Mouse (Mus musculus) stomach, embryonic 16.5 days (tissue): Measurements from ENCODE around the gene Olfr462. TPM values are rescaled to one million over a fixed set of nuclear protein-coding genes. Genes with fewer than 3 reads are reported as not detected.
"Not testable (repeated sequence)": the region's sequence is repeated elsewhere in the genome, so short reads cannot be mapped to it uniquely, and the experiment has no call there.

Experiments
- ATAC-seq: fragments of 200-750 bp; cut with Nextera tagmentation; 2 replicates; pipeline ENCODE4 v1.8.0; 2017; ENCODE audit warnings: moderate number of reproducible peaks, moderate TSS enrichment; ENCODE audit not compliant: insufficient read depth, low FRiP score
- H3K27ac ChIP-seq: fragments of 300-500 bp; sonication (generic); 2 replicates; pipeline ENCODE4 v1.5.1; 2014; ENCODE audit warnings: low read length
- H3K27me3 ChIP-seq: fragments of 300-500 bp; sonication (generic); 2 replicates; pipeline ENCODE4 v1.6.1; 2014; ENCODE audit warnings: low read length, control low read depth, mixed read lengths; ENCODE audit not compliant: control insufficient read depth, insufficient read depth
- H3K36me3 ChIP-seq: fragments of 300-500 bp; sonication (generic); 2 replicates; pipeline ENCODE4 v1.6.1; 2014; ENCODE audit warnings: low read length; ENCODE audit not compliant: control insufficient read depth, insufficient read depth
- H3K4me1 ChIP-seq: fragments of 300-500 bp; sonication (generic); 2 replicates; pipeline ENCODE4 v1.6.1; 2014; ENCODE audit warnings: low read length, control low read depth, mixed read lengths; ENCODE audit not compliant: control insufficient read depth, insufficient read depth
- H3K4me2 ChIP-seq: fragments of 300-500 bp; sonication (generic); 2 replicates; pipeline ENCODE4 v1.6.1; 2014; ENCODE audit warnings: low read depth, low read length, mixed read lengths
- H3K4me3 ChIP-seq: fragments of 300-500 bp; sonication (generic); replicated peaks from 2 replicates; pipeline ENCODE4 v1.5.1; 2014; ENCODE audit warnings: mild to moderate bottlenecking, low read length
- H3K9ac ChIP-seq: fragments of 300-500 bp; sonication (generic); 2 replicates; pipeline ENCODE4 v1.6.1; 2014; ENCODE audit warnings: low read length
- H3K9me3 ChIP-seq: fragments of 300-500 bp; sonication (generic); replicated peaks from 2 replicates; pipeline ENCODE4 v1.6.1; 2016; ENCODE audit warnings: low read length, control low read depth; ENCODE audit not compliant: control insufficient read depth
- WGBS: fragments of 180-500 bp; shearing (Covaris S2); extraction: QIAGEN DNeasy Blood & Tissue Kit; methylation state at CpG from one replicate; pipeline ENCODE4 v1.1.7; 2014; 5-methylcytosine and 5-hydroxymethylcytosine counted together
- polyA plus RNA-seq: library from polyadenylated mRNA; unstranded; fragments of >200 nt; fragmentation: Nextera tagmentation; extraction: Ambion mirVana; gene quantifications from 2 replicates; pipeline ENCODE4 v1.2.1, GENCODE M21; 2015

Olfr462 gene
- polyA plus RNA-seq, 1 experiment from 2014 or later: not detected

DNA sequence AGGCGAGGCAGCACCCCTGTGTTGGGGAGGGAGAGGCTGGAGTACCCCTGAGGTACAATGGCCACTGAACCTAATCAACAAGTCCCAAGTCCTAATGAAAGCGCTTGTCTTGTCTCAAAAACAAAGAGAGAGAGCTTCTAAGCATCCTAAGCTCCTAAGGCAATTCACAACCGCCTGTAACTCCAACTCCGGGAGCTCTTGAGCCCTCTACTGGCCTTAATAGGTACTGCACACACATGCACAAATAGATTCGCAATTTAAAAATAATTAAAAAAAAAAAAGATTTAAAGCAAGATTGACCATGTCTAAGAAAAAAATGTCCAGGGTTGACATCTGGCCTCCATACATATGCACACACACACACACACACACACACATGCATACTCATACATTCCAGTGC is 8.6 kb downstream of the Olfr462 start:
- H3K4me3 ChIP-seq: no peak overlapping the region
- H3K9me3 ChIP-seq: 0 out of 2 replicates have a peak, but pooled peaks cover 4% of the 10 kb centered on the region
- no peak for ATAC-seq
- H3K27me3 ChIP-seq: no peaks in the 10 kb centered on the region
- H3K36me3 ChIP-seq: no peaks in the 10 kb centered on the region
- no peak overlapping the region for H3K27ac ChIP-seq
- WGBS: 38% methylated on average over 5 of the region's 5 CpGs
- H3K4me1 ChIP-seq: no peaks in the 10 kb centered on the region
- no peak overlapping the region for H3K4me2 ChIP-seq
- H3K9ac ChIP-seq: no peak overlapping the region

DNA sequence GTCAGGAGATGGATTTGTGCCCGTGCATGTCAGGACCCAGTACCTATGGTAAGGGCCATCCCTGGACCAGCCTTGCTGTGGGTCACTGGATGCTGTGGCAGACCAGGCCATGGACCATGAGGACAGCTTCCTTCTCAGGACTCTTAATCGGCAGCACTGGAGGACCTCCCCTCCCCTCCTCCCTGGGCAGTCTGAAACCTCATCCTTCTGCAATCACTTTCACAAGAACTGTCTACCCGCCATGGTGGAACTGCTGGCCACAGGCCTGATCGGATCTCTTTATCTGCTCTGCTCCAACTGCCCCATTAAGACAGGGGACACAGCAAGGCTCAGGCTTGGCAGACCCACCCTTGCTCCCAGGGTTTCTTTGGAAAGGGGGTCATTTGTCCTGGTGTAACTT is 10.4 kb downstream of the Olfr462 start:
- H3K9me3 ChIP-seq: 0 out of 2 replicates have a peak, but pooled peaks cover 4% of the 10 kb centered on the region
- no peak overlapping the region for H3K4me3 ChIP-seq
- 65% methylated on average over 4 of the region's 4 CpGs for WGBS
- no peak overlapping the region for H3K9ac ChIP-seq
- no peaks in the 10 kb centered on the region for H3K4me1 ChIP-seq
- H3K36me3 ChIP-seq: no peaks in the 10 kb centered on the region
- H3K27ac ChIP-seq: no peak overlapping the region
- no peaks in the 10 kb centered on the region for H3K27me3 ChIP-seq
- no peak overlapping the region for H3K4me2 ChIP-seq
- no peak for ATAC-seq

DNA sequence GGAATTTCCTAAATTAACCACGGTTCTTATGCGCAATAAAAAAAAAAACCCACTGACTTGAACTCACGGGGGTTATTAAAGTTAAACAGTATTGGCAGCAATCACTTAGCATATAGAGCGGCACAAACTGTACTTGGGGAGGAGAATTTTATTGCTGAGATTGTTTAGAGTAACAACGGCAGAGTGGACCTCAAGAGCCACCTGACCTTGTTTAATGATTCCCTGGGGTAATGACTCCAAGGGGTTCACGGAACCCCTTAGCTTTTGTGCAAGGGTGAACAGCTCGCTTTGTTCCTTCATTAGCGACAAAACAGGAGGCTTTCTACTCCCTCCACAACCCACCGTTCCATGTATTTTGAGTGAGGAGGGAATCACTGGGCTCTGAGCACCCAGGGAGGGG is 12.2 kb downstream of the Olfr462 start:
- H3K36me3 ChIP-seq: no peaks in the 10 kb centered on the region
- no peak overlapping the region for H3K4me3 ChIP-seq
- ATAC-seq: no peak
- no peaks in the 10 kb centered on the region for H3K4me1 ChIP-seq
- WGBS: 74% methylated on average over 9 of the region's 9 CpGs
- no peaks in the 10 kb centered on the region for H3K27me3 ChIP-seq
- H3K9ac ChIP-seq: no peak overlapping the region
- H3K9me3 ChIP-seq: 0 out of 2 replicates have a peak, but pooled peaks cover 4% of the 10 kb centered on the region
- H3K27ac ChIP-seq: no peak overlapping the region
- H3K4me2 ChIP-seq: no peak overlapping the region

DNA sequence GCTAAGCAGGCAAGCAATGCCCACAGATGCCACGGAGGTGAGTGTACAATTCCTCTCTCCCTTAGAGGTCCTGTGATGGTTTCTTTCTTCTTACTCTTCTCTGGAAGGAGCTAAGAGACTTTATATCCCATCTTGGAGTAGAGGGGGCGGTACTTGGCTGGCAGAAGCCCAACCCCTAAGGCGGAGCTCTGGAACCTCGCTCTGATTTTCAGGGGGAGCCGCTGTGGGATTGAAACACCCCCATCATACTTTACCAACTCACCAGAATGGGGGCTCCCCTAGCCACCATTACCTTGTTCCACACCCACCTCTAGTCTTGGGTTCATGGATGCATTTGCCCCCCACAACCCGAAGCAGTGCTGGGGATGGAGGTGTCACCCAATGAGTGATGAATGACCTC is 16.6 kb downstream of the Olfr462 start, which contains the start of gene Epx:
Epx (minus strand) TSS at position 101 of the 400 bp plus-strand sequence.
- WGBS: 71% methylated on average over 6 of the region's 6 CpGs
- ATAC-seq: no peak
- H3K36me3 ChIP-seq: no peaks in the 10 kb centered on the region

DNA sequence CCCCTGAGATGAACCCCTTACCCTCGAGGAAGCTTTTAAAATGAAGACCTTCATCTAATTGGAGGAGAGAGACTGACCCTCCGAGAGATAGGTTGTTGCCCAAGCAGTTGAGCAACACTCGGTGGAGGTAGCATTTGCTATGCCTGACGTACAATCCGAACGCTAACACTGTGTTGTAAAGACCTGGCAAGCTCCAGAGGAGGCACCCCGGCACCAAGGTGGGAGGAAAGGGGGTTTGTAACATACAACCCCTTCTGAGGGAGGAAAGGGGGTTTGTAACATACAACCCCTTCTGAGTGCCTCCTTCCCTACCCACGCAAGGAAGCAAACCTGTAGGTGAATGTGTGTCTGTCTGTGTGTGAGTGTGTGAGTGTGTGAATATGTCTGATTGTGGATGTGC is 20.3 kb downstream of the Olfr462 start:
- no peaks in the 10 kb centered on the region for H3K27me3 ChIP-seq
- no peak for ATAC-seq
- H3K36me3 ChIP-seq: no peaks in the 10 kb centered on the region
- H3K9me3 ChIP-seq: no peaks in the 10 kb centered on the region
- H3K4me1 ChIP-seq: no peaks in the 10 kb centered on the region
- no peak overlapping the region for H3K4me3 ChIP-seq
- WGBS: 44% methylated on average over 8 of the region's 8 CpGs
- no peak overlapping the region for H3K9ac ChIP-seq
- H3K27ac ChIP-seq: no peak overlapping the region
- no peak overlapping the region for H3K4me2 ChIP-seq

More for the DNA sequence above, 16.6 kb downstream of the Olfr462 start, which contains the start of gene Epx:
- Histone ChIP-seq H3K27ac (no peak within 1 kb of the TSS), H3K27me3 (no peaks in the 10 kb centered on the region), H3K4me1 (no peaks in the 10 kb centered on the region), H3K9ac (no peak within 1 kb of the TSS), H3K4me2 (no peak within 1 kb of the TSS), H3K9me3 (no peaks in the 10 kb centered on the region), H3K4me3 (no peak within 1 kb of the TSS)

DNA sequence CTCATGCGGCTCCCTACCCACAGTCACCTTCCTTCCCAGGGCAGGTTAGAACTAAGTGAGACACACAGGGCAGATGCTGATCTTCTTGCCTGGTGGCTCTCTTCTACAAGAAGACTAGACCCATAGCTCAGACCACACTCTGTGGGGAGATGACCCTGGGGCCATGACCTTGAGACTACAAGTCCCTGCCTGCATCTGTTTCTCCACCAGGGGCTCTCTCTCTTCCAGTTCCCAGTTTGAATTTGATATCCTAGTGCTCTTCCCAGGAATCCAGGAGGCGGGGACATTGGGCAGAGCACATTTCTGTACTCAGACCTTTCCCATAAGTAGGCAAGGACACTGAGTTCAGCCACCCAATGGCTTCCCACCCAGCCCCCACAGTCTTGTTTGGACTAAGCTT is 22.0 kb downstream of the Olfr462 start:
- WGBS: 72% methylated on average over 2 of the region's 2 CpGs
- Histone ChIP-seq H3K4me2 (no peak overlapping the region), H3K4me1 (no peaks in the 10 kb centered on the region), H3K9me3 (no peaks in the 10 kb centered on the region), H3K27me3 (no peaks in the 10 kb centered on the region), H3K4me3 (no peak overlapping the region), H3K27ac (no peak overlapping the region), H3K36me3 (no peaks in the 10 kb centered on the region), H3K9ac (no peak overlapping the region)
- ATAC-seq: no peak

DNA sequence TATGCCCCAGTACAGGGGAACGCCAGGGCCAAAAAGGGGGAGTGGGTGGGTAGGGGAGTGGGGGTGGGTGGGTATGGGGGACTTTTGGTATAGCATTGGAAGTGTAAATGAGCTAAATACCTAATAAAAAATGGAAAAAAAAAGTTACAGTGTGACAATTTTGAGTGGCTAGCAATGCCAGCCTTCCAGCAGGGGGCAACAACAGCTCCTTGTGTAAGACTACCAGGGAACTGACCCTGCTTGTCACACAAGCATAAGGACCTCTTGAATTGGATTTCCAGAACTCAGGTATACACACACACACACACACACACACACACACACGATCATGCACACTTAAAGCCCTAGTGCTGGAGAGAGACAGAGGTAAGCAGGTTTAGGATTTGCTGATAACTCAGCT is 25.2 kb downstream of the Olfr462 start:
- H3K4me3 ChIP-seq, ATAC-seq, H3K4me2 ChIP-seq, H3K27ac ChIP-seq, H3K36me3 ChIP-seq, H3K9ac ChIP-seq, H3K4me1 ChIP-seq, H3K27me3 ChIP-seq, H3K9me3 ChIP-seq: not testable (repeated sequence)
- WGBS: 84% methylated on average over 1 of the region's 2 CpGs

DNA sequence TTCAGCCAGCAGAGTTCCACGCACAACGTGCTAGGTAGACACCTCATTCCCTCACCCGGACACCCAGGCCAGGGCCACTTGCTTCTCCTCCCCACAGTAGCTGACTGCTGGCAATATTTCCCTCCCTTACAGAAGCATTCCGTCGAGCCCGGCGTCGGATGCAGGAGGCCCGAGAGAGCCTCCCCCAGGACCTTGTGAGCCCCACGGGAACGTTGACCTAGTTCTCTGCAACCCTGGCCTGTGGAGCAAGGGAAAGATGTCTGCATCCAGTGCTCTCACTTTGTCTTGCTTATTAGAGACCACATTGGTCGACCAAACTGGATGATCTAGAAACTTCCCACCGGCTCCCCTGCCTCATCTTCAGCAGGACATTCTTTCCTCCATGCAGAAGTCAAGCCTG is 29.3 kb downstream of the Olfr462 start:
- H3K4me3 ChIP-seq: no peak overlapping the region
- H3K4me2 ChIP-seq: no peak overlapping the region
- H3K4me1 ChIP-seq: no peaks in the 10 kb centered on the region
- no peaks in the 10 kb centered on the region for H3K9me3 ChIP-seq
- H3K27ac ChIP-seq: no peak overlapping the region
- 94% methylated on average over 13 of the region's 13 CpGs for WGBS
- ATAC-seq: no peak
- H3K9ac ChIP-seq: no peak overlapping the region
- no peaks in the 10 kb centered on the region for H3K36me3 ChIP-seq
- no peaks in the 10 kb centered on the region for H3K27me3 ChIP-seq

DNA sequence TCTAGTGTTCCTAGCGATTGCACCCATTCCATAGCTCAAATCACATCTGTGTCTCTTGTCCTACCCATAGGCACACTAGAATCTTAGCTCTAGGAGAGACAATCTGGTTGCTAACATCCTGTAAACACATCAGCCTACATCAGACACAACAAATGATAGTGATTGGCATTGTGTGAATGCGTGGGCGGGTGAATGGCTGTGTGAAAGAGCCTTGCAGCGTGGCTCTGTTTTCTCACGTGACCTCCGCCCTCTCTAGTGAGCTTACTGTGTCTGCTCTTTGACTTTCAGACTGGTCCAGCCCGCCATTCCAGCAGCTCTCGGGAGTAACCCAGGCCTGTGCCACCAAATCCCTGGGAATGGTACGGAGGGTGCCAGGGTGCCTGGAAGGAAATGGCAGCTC is 31.6 kb downstream of the Olfr462 start:
- no peaks in the 10 kb centered on the region for H3K4me1 ChIP-seq
- no peak overlapping the region for H3K27ac ChIP-seq
- no peak overlapping the region for H3K4me3 ChIP-seq
- H3K27me3 ChIP-seq: no peaks in the 10 kb centered on the region
- H3K4me2 ChIP-seq: no peak overlapping the region
- no peaks in the 10 kb centered on the region for H3K9me3 ChIP-seq
- H3K36me3 ChIP-seq: no peaks in the 10 kb centered on the region
- no peak overlapping the region for H3K9ac ChIP-seq
- no peak for ATAC-seq
- 78% methylated on average over 9 of the region's 9 CpGs for WGBS

DNA sequence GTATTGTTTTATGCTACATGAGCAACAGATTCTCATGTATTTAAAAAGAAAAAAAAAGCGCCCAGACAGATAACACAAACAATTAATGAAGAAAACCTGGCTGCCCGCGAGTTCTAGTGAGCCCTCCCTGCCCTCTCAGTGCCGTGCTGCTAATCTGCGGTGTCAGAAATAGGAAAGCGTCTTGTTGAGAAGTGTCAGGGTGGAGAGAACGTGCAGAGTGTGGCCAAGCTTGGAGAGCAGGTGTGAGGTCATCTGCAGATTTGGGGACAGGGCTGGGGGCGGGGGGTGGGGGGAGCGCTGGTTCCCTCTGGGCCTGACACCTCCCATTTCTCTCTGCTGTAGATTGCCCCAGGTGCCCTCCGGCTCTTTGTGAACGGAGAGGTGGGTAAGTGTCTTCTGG is 32.8 kb downstream of the Olfr462 start:
- H3K4me1 ChIP-seq: no peaks in the 10 kb centered on the region
- WGBS: 83% methylated on average over 11 of the region's 11 CpGs
- H3K4me3 ChIP-seq: no peak overlapping the region
- H3K27ac ChIP-seq: no peak overlapping the region
- no peaks in the 10 kb centered on the region for H3K9me3 ChIP-seq
- H3K27me3 ChIP-seq: no peaks in the 10 kb centered on the region
- no peaks in the 10 kb centered on the region for H3K36me3 ChIP-seq
- no peak overlapping the region for H3K9ac ChIP-seq
- ATAC-seq: no peak
- no peak overlapping the region for H3K4me2 ChIP-seq
